Mouse (Mus musculus) right cerebral cortex, postnatal 25 days (tissue): ENCODE data around the gene Morf4l2.
"Not testable (repeated sequence)": the region's sequence is repeated elsewhere in the genome, so short reads cannot be mapped to it uniquely, and the experiment has no call there.

Experiments
- DNase-seq: peaks from one replicate; pipeline ENCODE4 v3.0.0; 2022

The Morf4l2 gene

GRCm38 (mm10) chrX:136692294-136692675 is 51.2 kb downstream of the Morf4l2 start:
- DNase-seq = no peak

DNA sequence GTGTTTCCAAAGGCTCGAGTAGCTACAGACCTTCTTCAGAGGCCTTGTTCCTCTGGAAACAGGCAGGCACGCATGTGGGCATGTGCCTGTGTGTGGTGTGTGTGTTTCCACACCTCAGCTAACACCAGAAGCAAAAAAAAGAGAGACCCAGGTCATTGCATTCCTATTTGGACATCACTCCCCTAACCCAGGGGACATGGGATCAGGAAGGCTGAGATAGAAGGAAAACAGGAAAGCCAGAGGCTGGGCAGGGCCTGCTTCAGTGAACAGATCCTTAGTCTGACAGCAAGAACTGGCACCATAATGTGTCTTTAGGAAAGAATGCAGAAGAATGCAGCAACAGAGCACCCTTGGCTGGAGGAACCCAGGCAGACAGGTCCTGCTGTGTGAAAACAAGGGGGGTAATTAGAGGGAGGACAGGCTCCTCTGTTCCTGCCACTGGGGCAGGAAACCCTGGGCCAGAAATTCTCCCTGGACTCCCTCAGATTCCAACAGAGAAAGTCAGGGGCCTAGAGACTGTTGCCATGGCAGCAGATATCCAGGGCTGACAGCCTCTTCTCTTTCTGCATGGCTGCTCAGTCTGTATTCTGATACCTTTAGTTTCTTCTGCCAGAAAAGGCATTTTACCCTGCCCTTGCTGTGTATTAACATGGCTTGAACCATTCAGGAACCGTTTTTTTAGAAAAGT is 51.7 kb downstream of the Morf4l2 start:
- not testable (repeated sequence) for DNase-seq
